Mouse (Mus musculus): ENCODE results near the gene Snx17. TPM values are rescaled to one million over a fixed set of nuclear protein-coding genes. Genes with fewer than 3 reads are reported as not detected.

Gene Snx17
- polyA plus RNA-seq (2012; rRNA removed; ENCODE audit: low replicate concordance) = 84.7 and 87.0 TPM in 2 replicates

DNA sequence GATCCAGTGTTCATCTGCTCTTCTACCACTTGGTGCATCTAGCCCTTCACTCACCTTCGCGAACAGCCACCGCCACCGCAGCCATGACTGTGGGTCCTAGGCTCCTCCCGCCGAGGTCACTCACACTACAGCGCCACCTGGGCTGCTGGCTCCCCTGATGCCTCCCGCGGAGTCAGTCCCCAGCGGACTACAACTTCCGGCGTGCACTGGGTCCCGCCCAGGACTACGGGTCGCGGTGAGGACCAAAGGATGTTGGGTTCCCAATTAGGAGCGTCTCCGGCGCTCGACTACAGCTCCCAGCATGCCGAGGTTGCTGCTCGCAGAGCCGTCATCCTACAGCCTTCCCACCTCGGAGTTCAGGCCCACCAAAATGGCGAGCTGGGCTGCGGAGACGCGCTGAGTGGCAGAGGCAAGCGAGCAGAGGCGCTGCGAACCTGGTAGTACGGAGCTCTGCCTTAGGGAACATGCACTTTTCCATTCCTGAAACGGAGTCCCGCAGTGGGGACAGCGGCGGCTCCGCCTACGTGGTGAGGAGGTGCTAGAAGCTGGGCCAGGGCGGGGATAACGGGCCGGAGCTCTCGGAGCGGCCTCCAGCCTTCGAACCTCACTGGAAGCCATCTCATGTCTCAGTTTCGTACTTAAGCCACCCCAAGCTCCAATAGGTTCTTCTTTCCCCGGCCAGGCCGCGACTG is at the start of gene Snx17, which contains the start of gene Eif2b4:
Gene Snx17, plus strand, starts transcription at position 289 of the 692 bp plus-strand sequence.
Gene Eif2b4, minus strand, starts transcription at position 492 of the 692 bp plus-strand sequence.

DNA sequence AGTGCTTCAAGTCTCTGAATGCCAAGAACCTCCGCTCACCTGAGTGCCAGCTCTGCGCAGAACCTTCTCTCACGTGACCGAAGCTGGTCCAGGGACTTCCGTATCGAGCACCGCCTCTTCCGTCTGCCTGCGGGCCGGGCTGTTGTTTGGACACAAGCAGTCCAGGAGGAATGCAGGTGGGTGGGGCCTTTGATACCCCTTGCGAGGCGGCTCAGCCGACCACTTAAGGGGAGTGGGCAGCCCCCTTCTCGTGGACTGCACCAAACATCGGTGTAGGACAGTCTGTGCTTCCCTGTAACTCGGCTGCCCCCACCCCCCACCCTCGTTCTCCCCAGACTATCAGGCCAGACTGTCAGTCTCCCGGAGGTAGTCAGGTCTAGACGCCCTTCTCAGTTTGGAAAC is 38.9 kb upstream of the Snx17 start, which contains the start of gene Mpv17:
Gene Mpv17, minus strand, starts transcription at position 100 of the 402 bp plus-strand sequence.

DNA sequence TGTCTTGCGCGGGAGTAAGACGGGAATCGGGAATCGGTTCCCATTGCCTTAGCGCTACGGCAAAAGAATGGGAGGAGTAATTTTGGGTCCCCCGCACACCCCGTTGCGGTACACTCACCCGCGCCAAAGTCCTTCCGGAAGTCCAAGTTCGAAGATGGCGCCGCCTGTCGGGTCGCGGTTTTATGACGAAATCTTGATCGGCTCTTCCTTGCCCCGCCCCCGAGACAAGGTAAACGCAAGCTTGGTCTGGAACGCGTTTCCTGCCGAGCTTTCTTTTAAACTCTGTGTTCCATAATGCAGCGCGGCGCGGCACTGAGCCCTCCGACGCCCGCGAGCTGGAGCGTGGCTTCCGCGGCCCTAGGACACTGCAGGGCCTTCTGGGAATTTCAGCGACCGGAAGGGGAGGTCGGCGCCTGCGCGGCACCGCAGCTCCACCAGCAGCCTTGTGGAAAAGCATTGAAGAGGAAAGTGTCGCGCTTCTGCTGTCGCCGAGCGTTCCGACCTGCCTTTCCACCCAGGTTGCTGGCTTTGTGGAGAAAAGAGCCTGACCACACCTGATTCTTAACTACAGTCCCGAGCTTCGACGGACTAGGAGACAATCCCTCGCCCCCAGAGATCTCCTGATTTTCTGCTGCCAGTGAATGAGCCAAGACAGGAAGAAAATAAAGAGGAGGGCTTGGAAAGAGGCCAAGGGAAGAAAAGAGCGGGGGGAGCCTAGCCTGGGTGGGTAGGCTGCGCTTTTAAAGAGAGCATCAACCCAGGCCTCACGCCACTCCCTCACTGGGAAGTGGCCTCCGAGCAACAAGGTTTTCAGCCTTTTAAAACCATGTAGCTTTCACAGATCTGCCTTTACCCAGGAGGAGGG is 13.0 kb upstream of the Snx17 start, which contains the start of the genes Gm29609 and Gtf3c2:
Gene Gm29609, minus strand, starts transcription at position 146 of the 865 bp plus-strand sequence.
Gene Gtf3c2, minus strand, starts transcription at position 379 of the 865 bp plus-strand sequence.

DNA sequence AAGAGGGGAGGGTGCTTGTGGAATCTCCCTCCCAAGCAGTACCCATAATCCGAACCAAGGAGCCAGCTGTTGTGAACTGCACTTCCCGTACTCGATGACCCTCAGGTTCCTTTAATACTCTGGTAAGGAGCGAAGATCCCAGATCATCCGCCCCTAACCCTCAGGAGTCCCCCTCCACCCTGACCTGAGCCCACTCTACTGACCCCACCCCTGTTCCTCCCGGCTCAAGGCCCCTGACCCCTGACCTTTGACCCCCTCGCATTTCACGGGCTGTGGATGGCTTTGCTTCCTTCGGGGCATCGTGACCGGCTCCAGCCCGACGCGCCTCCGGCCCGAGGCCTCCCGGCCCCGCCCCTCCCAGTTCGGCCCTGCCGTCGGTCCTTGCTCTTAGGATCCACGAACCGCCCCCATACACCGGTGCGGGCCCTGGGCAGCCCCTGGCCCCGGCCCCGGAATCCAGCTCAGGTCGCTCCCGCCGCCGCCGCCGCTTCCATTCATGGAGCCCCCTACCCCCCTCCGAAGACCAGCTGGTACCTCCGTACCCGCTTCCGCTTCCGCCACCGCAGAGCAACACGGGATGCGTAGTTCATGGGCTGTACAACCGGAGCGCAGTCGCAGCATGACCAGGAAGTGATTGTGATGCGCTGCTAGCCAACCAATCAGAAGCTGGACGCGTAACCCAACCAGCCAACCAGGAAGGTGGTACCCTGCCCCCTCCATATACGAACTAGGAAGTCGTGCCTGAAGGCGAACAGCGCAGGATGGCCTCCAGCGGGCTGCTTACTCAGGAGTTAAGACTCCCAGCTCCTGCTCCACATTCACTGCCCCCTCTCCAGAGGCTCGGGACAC is 8.9 kb downstream of the Snx17 start, which contains the start of gene Zfp513:
Gene Zfp513, minus strand, starts transcription at position 562 of the 849 bp plus-strand sequence.

DNA sequence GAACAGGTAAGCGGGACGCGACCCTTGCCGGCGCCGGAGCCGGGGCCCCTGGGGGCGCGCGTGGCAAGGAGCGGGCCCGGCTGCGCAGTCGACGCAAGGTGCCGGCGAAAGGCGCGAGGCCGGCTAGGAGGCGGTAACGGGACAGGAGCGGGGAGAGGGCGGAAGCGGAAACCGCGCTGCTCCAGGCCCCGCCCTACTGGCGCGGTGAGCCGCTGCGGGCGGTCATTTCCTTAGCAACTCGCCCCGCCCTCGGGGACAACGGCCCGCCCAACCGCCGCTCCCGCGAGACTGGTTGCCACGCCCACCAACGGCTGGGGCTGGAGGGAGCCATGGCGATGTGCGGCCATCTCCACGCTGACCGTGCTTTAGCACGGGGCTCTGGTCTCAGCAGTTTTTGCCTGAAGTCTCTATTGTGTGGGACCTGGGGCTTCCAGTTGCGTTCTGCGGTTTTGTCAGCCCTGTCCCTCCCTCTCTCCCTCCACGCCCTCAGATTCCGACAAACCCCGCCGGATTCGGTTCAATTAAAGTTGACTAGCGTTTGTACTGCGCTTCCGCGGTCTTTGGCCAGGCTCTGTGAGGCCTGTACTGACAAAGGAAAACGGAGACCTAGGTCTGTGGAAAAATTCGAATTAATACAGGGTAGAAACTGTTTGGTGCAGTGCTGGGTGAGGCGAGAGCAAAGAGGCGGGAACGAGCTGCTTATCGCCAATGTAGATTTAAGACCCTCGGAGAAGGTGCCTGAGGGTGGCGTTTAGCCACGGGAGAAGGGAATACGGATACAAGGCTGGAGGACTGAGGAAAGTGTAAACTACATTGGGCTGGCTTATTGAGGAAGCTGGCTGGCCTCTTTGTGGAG is 27.6 kb downstream of the Snx17 start, which contains the start of gene Ppm1g:
Gene Ppm1g, minus strand, starts transcription at position 240 of the 856 bp plus-strand sequence.

DNA sequence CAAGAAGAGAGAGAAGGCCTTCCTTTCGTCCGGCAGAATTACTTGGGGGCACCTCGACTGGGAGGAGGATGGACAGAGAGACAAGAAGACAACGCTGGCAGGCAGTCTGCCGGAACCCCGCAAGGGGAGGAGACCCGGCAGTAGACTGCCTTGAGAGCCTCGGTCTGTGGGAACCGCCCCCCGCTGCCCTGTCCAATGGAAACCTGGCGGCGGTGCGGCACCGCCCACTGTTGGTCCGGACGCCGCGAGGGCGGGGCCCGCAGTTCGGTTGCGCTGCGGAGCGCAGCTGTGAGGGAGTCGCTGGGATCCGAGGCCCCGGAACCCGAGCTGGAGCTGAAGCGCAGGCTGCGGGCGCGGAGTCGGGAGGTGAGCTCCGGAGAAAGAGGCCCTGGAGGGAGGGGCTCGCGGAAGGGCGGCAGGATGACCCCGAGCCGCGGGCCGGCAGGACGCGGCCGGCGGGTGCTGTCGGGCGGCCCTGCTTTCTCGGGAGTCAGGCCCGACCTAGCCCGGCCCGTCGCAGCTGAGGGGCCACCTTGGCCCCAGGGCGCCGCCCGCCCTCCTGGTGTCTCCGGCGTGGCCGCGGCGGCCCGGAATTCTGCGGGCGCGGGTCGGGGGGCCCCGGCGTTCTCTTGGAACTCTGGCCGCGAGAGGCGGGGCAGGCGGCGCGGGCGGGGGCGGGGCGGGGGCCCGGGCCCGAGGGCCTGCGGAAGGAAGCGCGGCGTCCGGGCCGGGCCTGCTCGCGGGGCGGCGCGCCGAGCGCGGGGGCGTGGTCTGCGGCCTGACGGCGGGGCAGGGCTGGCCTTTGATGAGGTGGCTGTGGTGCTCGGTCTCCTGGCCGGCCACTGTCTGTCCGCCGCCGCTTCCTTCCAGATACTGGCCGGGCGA is 47.9 kb downstream of the Snx17 start, which contains the start of the genes Nrbp1 and Gm9970:
Gene Nrbp1, plus strand, starts transcription at position 228 of the 885 bp plus-strand sequence.
Gene Gm9970, minus strand, starts transcription at position 596 of the 885 bp plus-strand sequence.

Other genes starting within 250 kb of the Snx17 start
- 1.5 and 2.5 TPM in 2 replicates for gene Cgref1, start 247.6 kb upstream of the Snx17 start, polyA plus RNA-seq (2012; rRNA removed; ENCODE audit: low replicate concordance)
- gene Preb, start 232.9 kb upstream of the Snx17 start, polyA plus RNA-seq (2012; rRNA removed; ENCODE audit: low replicate concordance) = 250 and 344 TPM in 2 replicates
- gene Tcf23, start 224.6 kb upstream of the Snx17 start, polyA plus RNA-seq (2012; rRNA removed; ENCODE audit: low replicate concordance) = 0.10 and 0.11 TPM in 2 replicates
- gene Atraid, start 144.9 kb upstream of the Snx17 start, polyA plus RNA-seq (2012; rRNA removed; ENCODE audit: low replicate concordance) = 125 and 213 TPM in 2 replicates
- 94.2 and 109 TPM in 2 replicates for gene Slc5a6, start 144.3 kb upstream of the Snx17 start, polyA plus RNA-seq (2012; rRNA removed; ENCODE audit: low replicate concordance)
- 38.9 and 72.1 TPM in 2 replicates for gene Cad, start 138.4 kb upstream of the Snx17 start, polyA plus RNA-seq (2012; rRNA removed; ENCODE audit: low replicate concordance)
- gene Dnajc5g, start 86.9 kb upstream of the Snx17 start, polyA plus RNA-seq (2012; rRNA removed; ENCODE audit: low replicate concordance) = 0.07 TPM in 1 of 2 replicates, not detected in the other
- 0.13 and 0.33 TPM in 2 replicates for gene Slc30a3, start 85.0 kb upstream of the Snx17 start, polyA plus RNA-seq (2012; rRNA removed; ENCODE audit: low replicate concordance)
- gene Trim54, start 76.5 kb upstream of the Snx17 start, polyA plus RNA-seq (2012; rRNA removed; ENCODE audit: low replicate concordance) = 0.12 and 58.4 TPM in 2 replicates
- not detected in 2 replicates for gene Ucn, start 54.4 kb upstream of the Snx17 start, polyA plus RNA-seq (2012; rRNA removed; ENCODE audit: low replicate concordance)
- 108 and 257 TPM in 2 replicates for gene Mpv17, start 39.0 kb upstream of the Snx17 start, polyA plus RNA-seq (2012; rRNA removed; ENCODE audit: low replicate concordance)
- 1.9 and 2.9 TPM in 2 replicates for gene Gm29609, start 13.3 kb upstream of the Snx17 start, polyA plus RNA-seq (2012; rRNA removed; ENCODE audit: low replicate concordance)
- 45.6 and 73.6 TPM in 2 replicates for gene Gtf3c2, start 13.1 kb upstream of the Snx17 start, polyA plus RNA-seq (2012; rRNA removed; ENCODE audit: low replicate concordance)
- 40.4 and 67.9 TPM in 2 replicates for gene Eif2b4, start 203 bp downstream of the Snx17 start, polyA plus RNA-seq (2012; rRNA removed; ENCODE audit: low replicate concordance)
- 50.0 and 88.9 TPM in 2 replicates for gene Zfp513, start 9.1 kb downstream of the Snx17 start, polyA plus RNA-seq (2012; rRNA removed; ENCODE audit: low replicate concordance)
- gene Ppm1g, start 27.5 kb downstream of the Snx17 start, polyA plus RNA-seq (2012; rRNA removed; ENCODE audit: low replicate concordance) = 38.9 and 102 TPM in 2 replicates
- 202 and 225 TPM in 2 replicates for gene Nrbp1, start 47.6 kb downstream of the Snx17 start, polyA plus RNA-seq (2012; rRNA removed; ENCODE audit: low replicate concordance)
- gene Gm9970, start 48.0 kb downstream of the Snx17 start, polyA plus RNA-seq (2012; rRNA removed; ENCODE audit: low replicate concordance) = 0.53 and 1.4 TPM in 2 replicates
- 47.3 and 57.7 TPM in 2 replicates for gene Krtcap3, start 58.5 kb downstream of the Snx17 start, polyA plus RNA-seq (2012; rRNA removed; ENCODE audit: low replicate concordance)
- gene Ift172, start 97.9 kb downstream of the Snx17 start, polyA plus RNA-seq (2012; rRNA removed; ENCODE audit: low replicate concordance) = 29.7 and 31.8 TPM in 2 replicates
- 15.6 and 18.2 TPM in 2 replicates for gene Fndc4, start 102.9 kb downstream of the Snx17 start, polyA plus RNA-seq (2012; rRNA removed; ENCODE audit: low replicate concordance)
- 0.36 and 0.84 TPM in 2 replicates for gene Gckr, start 104.2 kb downstream of the Snx17 start, polyA plus RNA-seq (2012; rRNA removed; ENCODE audit: low replicate concordance)